Mouse (Mus musculus): Measurements from ENCODE around the gene Thbs2. TPM values are rescaled to one million over a fixed set of nuclear protein-coding genes. Genes with fewer than 3 reads are reported as not detected.

Thbs2 gene
- polyA plus RNA-seq (2021): 0.12 TPM

- no peak for TF ChIP-seq CTCF (IDR thresholded peaks at IDR 0.05)
- in situ Hi-C loops (cut with MboI; ENCODE audit: low pct_unique_long_range_greater_than_20kb): no loop called here
- ChIA-PET CTCF (no interaction called here), POLR2A (no interaction called here)
- DNase-seq (ENCODE audit: low read depth, low spot score): no peak
- H3K27me3 ChIP-seq: peaks cover 7% of the 10 kb centered on the region
- ATAC-seq: no peak
Observed at GRCm38 (mm10) chr17:14693994-14694374, at the start of gene Thbs2. TSS of gene Thbs2 (minus strand) at chr17:14694235.

DNA sequence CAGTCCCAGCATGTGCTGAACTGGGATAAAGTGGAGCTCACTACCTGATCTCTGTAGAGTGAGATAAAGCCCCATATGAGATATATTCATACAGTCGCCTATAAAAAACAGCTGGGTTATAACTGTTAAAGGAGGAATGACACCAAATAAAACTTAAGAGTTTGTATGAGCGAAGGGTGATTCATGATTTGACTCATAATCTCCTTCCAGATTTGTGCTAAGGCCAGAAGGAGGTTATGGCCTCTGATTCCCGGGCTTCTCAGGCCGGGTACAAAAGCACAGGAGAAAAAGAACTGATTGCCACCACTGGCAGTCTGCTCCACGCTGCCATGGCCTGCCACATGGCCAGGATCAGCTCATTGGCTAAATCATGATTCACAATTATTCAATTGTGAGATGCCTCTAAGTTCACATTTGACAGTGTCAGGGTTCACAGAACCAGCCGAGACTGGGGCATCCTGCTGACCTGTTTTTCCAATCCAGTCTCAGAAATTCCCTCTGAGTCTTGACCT lies 41.5 kb upstream of the Thbs2 start:
- POLR2A ChIA-PET: no interaction called here
- in situ Hi-C loops (cut with MboI; ENCODE audit: low pct_unique_long_range_greater_than_20kb): no loop called here
- ATAC-seq (no peak), DNase-seq (ENCODE audit: low read depth, low spot score) (no peak)
- no peak for TF ChIP-seq CTCF (IDR thresholded peaks at IDR 0.05)
- H3K27me3 ChIP-seq: no peaks in the 10 kb centered on the region
- CTCF ChIA-PET: no interaction called here

- in situ Hi-C loops (cut with MboI; ENCODE audit: low pct_unique_long_range_greater_than_20kb): no loop called here
- CTCF ChIA-PET: no interaction called here
- ATAC-seq (no peak), DNase-seq (ENCODE audit: low read depth, low spot score) (no peak)
- POLR2A ChIA-PET: no interaction called here
- no peaks in the 10 kb centered on the region for H3K27me3 ChIP-seq
- no peak for TF ChIP-seq CTCF (IDR thresholded peaks at IDR 0.05)
Observed at GRCm38 (mm10) chr17:14734380-14734779, 40.3 kb upstream of the Thbs2 start.

GRCm38 (mm10) chr17:14733941-14734340 lies 39.9 kb upstream of the Thbs2 start:
- no peaks in the 10 kb centered on the region for H3K27me3 ChIP-seq
- ChIA-PET POLR2A (no interaction called here), CTCF (no interaction called here)
- no peak for TF ChIP-seq CTCF (IDR thresholded peaks at IDR 0.05)
- ATAC-seq: no peak
- no peak for DNase-seq (ENCODE audit: low read depth, low spot score)
- in situ Hi-C loops (cut with MboI; ENCODE audit: low pct_unique_long_range_greater_than_20kb): no loop called here

- in situ Hi-C loops (cut with MboI; ENCODE audit: low pct_unique_long_range_greater_than_20kb): no loop called here
- H3K27me3 ChIP-seq: no peaks in the 10 kb centered on the region
- POLR2A ChIA-PET: no interaction called here
- CTCF ChIA-PET: interaction anchor here (0.8 kb wide), 1 partner anchor 10 kb away, joined by 3 read pairs; no protein-coding TSS in a partner anchor
- no peak for TF ChIP-seq CTCF (IDR thresholded peaks at IDR 0.05)
- DNase-seq (ENCODE audit: low read depth, low spot score) (no peak), ATAC-seq (no peak)
Observed at GRCm38 (mm10) chr17:14733027-14733426, 39.0 kb upstream of the Thbs2 start.

DNA sequence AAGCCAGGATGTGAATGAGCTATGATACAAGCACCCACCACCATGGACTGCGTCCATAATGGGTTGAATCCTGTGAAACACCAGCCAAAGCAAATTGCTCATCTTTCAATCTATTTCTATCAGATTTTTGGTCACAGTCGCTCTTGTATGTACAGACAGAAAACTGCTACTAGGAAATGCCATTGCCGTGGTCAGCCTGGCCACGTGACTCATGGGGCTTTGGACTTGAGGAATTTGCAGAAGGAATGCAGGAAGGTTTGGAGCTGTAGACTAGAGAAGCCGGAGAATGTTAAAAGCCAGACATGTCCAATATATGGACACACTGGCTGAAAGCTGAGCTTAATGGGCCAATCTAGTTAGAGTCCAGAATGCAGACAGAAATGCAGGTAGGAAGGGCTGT lies 36.6 kb upstream of the Thbs2 start:
- in situ Hi-C loops (cut with MboI; ENCODE audit: low pct_unique_long_range_greater_than_20kb): no loop called here
- H3K27me3 ChIP-seq: no peaks in the 10 kb centered on the region
- ATAC-seq: peak; percentile 71
- ChIA-PET CTCF (interaction anchor here (0.8 to 1.4 kb wide), 4 partner anchors 9 to 33 kb away, joined by 3 to 4 read pairs (median 3); no protein-coding TSS in a partner anchor), POLR2A (no interaction called here)
- TF ChIP-seq CTCF (IDR thresholded peaks at IDR 0.05): no peak
- no peak for DNase-seq (ENCODE audit: low read depth, low spot score)

- ChIA-PET CTCF (no interaction called here), POLR2A (interaction anchor here (0.7 kb wide), 1 partner anchor 9 kb away, joined by 4 read pairs; no protein-coding TSS in a partner anchor)
- no peaks in the 10 kb centered on the region for H3K27me3 ChIP-seq
- in situ Hi-C loops (cut with MboI; ENCODE audit: low pct_unique_long_range_greater_than_20kb): no loop called here
- TF ChIP-seq CTCF (IDR thresholded peaks at IDR 0.05): no peak
- no peak for ATAC-seq
- no peak for DNase-seq (ENCODE audit: low read depth, low spot score)
Observed at GRCm38 (mm10) chr17:14727481-14727880, 33.4 kb upstream of the Thbs2 start.

GRCm38 (mm10) chr17:14724786-14725185 lies 30.8 kb upstream of the Thbs2 start:
- ATAC-seq (no peak), DNase-seq (ENCODE audit: low read depth, low spot score) (no peak)
- H3K27me3 ChIP-seq: no peaks in the 10 kb centered on the region
- POLR2A ChIA-PET: no interaction called here
- TF ChIP-seq CTCF (IDR thresholded peaks at IDR 0.05): no peak
- CTCF ChIA-PET: no interaction called here
- in situ Hi-C loops (cut with MboI; ENCODE audit: low pct_unique_long_range_greater_than_20kb): no loop called here

GRCm38 (mm10) chr17:14721325-14721724 lies 27.3 kb upstream of the Thbs2 start:
- no peaks in the 10 kb centered on the region for H3K27me3 ChIP-seq
- TF ChIP-seq CTCF (IDR thresholded peaks at IDR 0.05): no peak
- DNase-seq (ENCODE audit: low read depth, low spot score) (no peak), ATAC-seq (no peak)
- CTCF ChIA-PET: interaction anchor here (1.4 kb wide), 1 partner anchor 9 kb away, joined by 4 read pairs; no protein-coding TSS in a partner anchor
- POLR2A ChIA-PET: no interaction called here
- in situ Hi-C loops (cut with MboI; ENCODE audit: low pct_unique_long_range_greater_than_20kb): no loop called here

GRCm38 (mm10) chr17:14720912-14721311 lies 26.9 kb upstream of the Thbs2 start:
- no peaks in the 10 kb centered on the region for H3K27me3 ChIP-seq
- DNase-seq (ENCODE audit: low read depth, low spot score) (no peak), ATAC-seq (no peak)
- no peak for TF ChIP-seq CTCF (IDR thresholded peaks at IDR 0.05)
- POLR2A ChIA-PET: no interaction called here
- CTCF ChIA-PET: interaction anchor here (1.4 kb wide), 1 partner anchor 9 kb away, joined by 4 read pairs; no protein-coding TSS in a partner anchor
- in situ Hi-C loops (cut with MboI; ENCODE audit: low pct_unique_long_range_greater_than_20kb): no loop called here

GRCm38 (mm10) chr17:14720227-14720626 lies 26.2 kb upstream of the Thbs2 start:
- H3K27me3 ChIP-seq: no peaks in the 10 kb centered on the region
- in situ Hi-C loops (cut with MboI; ENCODE audit: low pct_unique_long_range_greater_than_20kb): no loop called here
- TF ChIP-seq CTCF (IDR thresholded peaks at IDR 0.05): no peak
- DNase-seq (ENCODE audit: low read depth, low spot score) (no peak), ATAC-seq (no peak)
- ChIA-PET POLR2A (no interaction called here), CTCF (interaction anchor here (0.8 kb wide), 1 partner anchor 11 kb away, joined by 3 read pairs; no protein-coding TSS in a partner anchor)

- DNase-seq (ENCODE audit: low read depth, low spot score): peak; percentile 84
- in situ Hi-C loops (cut with MboI; ENCODE audit: low pct_unique_long_range_greater_than_20kb): no loop called here
- ChIA-PET POLR2A (no interaction called here), CTCF (interaction anchor here (1.6 kb wide), 1 partner anchor 12 kb away, joined by 3 read pairs; no protein-coding TSS in a partner anchor)
- ATAC-seq: peak; percentile 98
- TF ChIP-seq CTCF (IDR thresholded peaks at IDR 0.05): no peak
- no peaks in the 10 kb centered on the region for H3K27me3 ChIP-seq
Observed at GRCm38 (mm10) chr17:14718801-14719200, 24.8 kb upstream of the Thbs2 start.

Measured in Patski (cell line).